Mouse (Mus musculus) kidney, adult 2 months (tissue): ENCODE measurements around the gene Smad6.

Experiments
- CTCF ChIP-seq: fragments of 200-500 bp; conservative IDR thresholded peaks from 2 replicates; pipeline ENCODE4 v1.5.1; 2011; ENCODE audit warnings: low read depth, mild to moderate bottlenecking, control low read depth, low read length, moderate library complexity, mixed read lengths; ENCODE audit not compliant: insufficient read depth, insufficient read length
- POLR2A ChIP-seq: fragments of 200-500 bp; IDR thresholded peaks from one replicate; pipeline ENCODE4 v1.6.1; 2011; ENCODE audit warnings: low read depth, low read length, control low read depth

DNA sequence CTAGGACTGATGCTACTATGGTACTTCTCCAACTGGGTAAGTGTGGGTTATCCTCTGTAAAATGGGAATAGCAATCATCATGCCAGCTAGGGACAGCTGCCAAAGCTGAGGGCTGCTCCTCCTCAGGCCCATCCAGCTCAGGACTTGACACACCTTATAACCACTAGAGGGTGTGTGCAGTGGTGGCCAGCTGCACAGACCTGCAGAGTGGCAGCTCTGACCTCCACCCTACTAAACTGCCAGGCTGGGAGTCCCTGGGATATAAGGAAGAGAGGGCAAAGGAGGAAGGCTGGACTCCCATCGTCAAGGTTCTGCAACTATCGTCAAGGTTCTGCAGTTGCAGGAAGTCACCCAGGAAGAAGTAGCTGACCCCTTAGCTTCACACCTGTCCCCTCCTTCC, 3.1 kb upstream of the Smad6 start:
- TF ChIP-seq POLR2A (no peak), CTCF (peak; percentile 54)
